Mouse (Mus musculus) ZHBTc4 (cell line): ENCODE measurements around the gene Tfr2.
"Not testable (repeated sequence)": the region's sequence is repeated elsewhere in the genome, so short reads cannot be mapped to it uniquely, and the experiment has no call there.

Source experiments
- DNase-seq: peaks from one replicate; pipeline ENCODE4 v3.0.0-alpha.2; 2011; ENCODE audit warnings: low read depth, low spot score

Tfr2 gene

DNA sequence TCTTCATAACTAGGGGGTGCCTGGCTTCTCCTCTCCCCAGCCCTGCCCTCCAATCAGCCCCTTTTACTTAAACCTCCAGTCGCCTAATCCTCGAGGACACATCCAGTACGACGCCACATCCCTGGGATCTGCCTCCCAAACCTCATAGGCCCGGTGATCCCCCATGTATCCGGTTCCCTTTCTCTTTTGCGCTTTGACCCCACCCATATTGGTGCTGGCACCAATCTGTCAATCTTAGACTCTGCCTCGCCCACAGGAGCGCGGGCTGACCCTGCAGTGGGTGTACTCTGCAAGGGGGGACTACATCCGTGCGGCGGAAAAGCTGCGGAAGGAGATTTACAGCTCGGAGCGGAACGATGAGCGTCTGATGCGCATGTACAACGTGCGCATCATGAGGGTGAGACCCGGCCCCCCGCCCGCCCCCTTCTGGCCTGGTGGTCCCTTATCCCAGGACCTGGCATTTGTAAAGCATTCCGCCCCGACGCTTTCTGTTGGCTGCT lies 14.1 kb downstream of the Tfr2 start:
- DNase-seq = peak; percentile 40

DNA sequence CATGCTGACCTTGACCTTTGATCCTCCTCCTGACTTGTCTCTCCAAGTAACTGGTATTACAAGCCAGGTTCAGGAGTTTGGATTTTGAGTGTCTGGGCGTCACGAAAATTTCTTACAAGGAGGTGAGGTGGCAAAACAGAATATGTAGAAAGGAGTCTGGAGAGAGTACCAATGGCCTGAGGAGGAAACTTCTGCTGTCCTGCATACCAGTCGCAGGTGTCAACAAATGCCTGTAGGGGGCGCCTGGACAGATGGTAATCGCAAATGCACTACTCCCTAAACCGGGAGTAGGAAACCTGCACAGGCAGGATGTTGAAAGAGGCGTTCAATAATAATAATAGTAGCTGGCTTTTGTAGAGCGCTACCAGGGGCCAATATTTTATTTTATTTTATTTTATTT lies 15.3 kb downstream of the Tfr2 start:
- DNase-seq = peak; percentile 89

GRCm38 (mm10) chr5:137590507-137590906 lies 20.9 kb downstream of the Tfr2 start:
- no peak for DNase-seq

GRCm38 (mm10) chr5:137595921-137596320 lies 26.3 kb downstream of the Tfr2 start:
- DNase-seq = no peak

DNA sequence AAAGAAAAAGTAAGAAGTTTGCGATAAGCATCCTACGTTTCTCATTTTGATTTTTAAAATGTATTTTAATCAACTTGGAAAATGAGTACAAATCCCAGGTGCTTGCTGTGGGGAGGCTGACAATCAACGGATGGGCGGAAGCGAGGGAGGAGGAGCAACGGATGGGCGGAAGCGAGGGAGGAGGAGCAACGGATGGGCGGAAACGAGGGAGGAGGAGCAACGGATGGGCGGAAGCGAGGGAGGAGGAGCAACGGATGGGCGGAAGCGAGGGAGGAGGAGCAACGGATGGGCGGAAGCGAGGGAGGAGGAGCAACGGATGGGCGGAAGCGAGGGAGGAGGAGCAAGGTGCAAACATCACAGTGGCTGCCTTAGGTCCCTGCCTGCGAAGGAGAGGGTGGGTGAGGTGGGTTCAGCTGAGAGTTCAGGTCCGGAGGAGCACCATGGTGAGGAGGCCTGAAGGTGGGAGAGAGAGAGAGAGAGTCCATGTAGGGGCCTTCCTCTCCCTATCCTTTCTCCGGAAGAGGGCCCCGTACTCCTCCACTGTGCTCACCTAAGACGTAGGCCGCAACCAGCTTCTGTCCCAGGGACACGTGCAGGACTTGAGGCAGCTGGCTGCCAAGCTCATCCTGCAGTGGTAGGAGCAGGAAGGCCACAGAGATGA lies 27.1 kb downstream of the Tfr2 start:
- DNase-seq = peak; percentile 80

GRCm38 (mm10) chr5:137597625-137598024 lies 28.0 kb downstream of the Tfr2 start:
- no peak for DNase-seq

DNA sequence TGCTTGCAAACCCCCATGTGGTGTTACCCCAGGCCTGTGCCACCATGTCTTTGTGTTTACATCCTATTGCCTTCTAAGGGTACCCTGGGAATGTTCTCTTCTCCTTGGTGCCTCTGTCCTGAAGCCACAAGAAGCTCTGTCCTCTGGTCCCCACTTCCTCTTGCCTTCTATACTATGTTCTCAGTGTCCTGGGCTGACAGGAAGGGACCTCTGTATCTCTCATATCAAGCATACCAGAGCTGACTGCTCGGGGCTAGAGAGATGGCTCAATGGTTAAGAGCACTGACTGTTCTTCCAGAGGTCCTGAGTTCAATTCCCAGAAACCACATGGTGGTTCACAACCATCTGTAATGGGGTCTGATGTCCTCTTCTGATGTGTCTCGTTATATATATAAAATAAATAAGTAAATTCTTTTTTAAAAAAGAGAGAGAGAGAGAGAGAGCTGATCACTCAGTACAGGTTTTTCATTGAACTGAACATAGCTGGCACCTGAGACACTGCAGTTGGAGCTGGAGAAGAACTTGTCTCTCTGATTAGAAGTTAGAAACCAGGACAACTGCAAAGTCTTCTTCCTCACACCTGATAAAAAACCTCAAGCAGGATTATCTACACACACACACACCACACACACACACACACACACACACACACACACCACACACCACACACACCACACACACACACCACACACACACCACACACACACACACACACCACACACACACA lies 28.6 kb downstream of the Tfr2 start:
- no peak for DNase-seq

GRCm38 (mm10) chr5:137599600-137599999 lies 30.0 kb downstream of the Tfr2 start:
- no peak for DNase-seq

DNA sequence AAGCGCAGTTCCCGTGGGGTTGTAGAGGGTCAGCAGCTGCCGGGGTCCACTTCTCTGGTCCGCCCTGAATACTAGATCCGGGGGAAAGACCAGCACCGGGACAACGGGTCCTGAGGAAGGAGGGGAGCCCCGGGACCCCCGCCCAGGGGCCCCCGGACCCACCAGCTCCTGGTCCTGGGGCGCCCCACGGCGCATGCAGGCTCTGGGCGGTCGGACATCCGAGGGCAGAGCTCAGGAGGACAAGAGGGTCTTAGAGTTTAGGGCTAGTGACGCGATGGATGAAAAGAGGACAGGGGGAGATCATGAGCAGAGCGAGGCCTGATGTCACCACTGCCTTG lies 30.6 kb downstream of the Tfr2 start:
- DNase-seq = no peak

DNA sequence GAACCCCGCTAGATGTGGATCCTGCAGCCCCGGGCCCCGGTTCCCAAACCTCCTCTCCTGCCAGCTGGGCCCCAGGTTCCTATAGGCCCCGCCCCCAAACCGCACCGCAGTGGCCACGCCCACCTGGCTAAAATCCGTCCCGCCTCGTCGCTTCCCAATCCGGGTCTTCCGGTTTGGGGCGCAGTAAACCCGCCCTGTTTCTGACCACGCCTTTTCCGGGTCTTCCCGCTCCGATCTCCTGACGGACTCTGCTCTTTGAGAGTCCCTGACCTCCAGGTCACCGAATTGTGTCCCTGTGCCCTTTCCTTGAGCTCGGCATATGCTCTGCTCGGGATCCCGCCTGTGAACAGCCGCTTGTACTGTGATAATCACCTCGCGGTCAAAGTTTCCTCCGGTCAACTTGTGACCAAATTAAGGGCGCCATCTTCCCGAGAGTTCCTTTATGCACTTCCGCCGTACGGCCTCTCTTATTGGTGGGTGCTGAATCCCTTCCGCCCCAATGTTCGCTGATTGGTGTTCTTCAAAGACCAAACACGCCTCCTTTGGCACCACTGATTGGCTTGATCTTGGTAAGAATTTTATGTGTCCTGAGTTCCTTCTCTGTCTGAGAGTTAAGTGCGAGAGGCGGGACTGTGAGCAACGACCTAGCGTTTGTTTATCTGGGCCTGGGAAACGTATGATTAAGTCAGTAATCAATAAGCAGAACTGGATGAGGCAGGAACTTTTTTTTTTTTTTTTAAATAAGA lies 31.2 kb downstream of the Tfr2 start, which contains the start of gene Mospd3:
Gene Mospd3 (minus strand): TSS at position 440 of the 746 bp plus-strand sequence.
- DNase-seq = peak; percentile 99

DNA sequence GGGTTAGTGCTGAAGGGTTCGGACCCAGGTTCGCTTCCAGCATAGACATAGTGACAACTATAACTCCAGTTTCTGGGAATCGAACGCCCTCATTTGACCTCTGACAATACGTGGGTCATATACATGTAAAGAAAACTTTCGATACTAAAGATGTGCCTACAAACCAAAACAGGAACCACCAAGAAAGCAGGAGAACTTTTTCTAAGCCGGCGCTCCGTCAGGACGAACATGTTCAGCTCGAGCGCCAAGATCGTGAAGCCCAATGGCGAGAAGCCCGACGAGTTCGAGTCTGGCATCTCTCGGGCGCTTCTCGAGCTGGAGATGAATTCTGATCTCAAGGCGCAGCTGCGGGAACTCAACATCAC lies 31.7 kb downstream of the Tfr2 start:
- DNase-seq = peak; percentile 74

- peak; percentile 84 for DNase-seq
Measured at GRCm38 (mm10) chr5:137607860-137608653, 38.4 kb downstream of the Tfr2 start.

DNA sequence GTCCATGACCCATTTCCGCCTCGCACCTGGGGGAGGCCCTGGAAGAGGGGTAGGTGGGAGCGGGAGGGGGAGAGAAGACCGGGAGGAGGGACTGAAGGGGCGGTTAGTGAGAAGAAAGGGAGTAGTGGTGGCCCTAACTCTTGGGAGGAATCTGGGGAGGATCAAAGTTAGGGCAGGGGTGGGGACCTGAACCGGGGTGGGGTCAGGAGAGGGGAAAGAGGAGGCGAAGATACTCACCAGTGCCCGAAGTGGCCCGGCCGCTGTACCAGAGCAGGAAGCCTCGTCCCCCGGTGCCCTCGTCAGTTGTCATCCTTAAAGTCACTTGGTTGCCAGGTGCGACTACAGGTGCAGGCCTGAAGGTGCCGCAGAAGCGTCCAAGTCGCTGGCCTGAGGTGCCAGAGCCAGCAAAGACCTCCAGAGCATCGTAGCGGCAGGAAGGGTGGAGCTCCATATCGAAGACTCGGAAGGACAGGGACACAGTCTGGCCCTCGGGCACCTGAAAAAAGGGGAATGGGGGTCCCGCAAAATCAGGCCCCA lies 39.1 kb downstream of the Tfr2 start:
- DNase-seq = peak; percentile 45

DNA sequence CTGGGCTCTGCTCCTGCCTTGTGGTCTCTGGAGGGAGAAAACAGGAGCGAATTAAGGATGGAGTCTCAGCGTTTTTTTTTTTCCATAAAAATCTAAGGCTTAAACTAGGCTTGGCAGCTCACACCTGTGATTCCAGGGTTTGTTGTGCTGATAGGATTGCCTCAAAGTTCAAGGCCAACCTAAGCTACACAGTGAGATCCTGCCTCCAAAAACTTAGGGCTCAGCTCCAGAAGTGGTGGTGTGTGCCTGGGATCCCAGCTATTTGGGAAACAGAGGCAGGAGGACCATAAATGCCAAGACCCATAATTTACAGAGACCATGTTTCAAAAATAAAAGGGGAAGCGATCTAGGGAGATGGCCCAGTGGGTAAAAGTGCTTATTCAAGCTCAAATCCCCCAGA lies 39.7 kb downstream of the Tfr2 start:
- no peak for DNase-seq

DNA sequence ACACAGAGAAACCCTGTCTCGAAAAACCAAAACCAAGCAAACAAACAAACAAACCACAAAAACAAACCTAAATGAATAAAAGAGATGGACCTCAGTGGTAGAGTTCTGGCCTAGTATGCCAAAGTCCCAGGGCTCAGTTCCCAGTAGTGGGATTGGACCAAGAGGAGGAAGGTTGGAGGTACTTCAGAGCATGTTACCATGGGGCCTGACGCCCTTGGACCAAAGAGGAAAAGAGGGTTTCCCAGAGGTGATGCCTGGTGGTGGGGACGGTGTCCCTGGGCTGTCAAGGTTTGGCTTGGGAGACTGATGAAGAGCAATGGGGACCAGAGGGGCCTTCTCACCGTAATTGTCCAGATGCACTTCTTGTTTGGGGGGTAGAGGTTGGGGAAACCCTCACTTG lies 40.4 kb downstream of the Tfr2 start:
- no peak for DNase-seq

GRCm38 (mm10) chr5:137610548-137611244 lies 41.1 kb downstream of the Tfr2 start:
- DNase-seq = peak; percentile 88

DNA sequence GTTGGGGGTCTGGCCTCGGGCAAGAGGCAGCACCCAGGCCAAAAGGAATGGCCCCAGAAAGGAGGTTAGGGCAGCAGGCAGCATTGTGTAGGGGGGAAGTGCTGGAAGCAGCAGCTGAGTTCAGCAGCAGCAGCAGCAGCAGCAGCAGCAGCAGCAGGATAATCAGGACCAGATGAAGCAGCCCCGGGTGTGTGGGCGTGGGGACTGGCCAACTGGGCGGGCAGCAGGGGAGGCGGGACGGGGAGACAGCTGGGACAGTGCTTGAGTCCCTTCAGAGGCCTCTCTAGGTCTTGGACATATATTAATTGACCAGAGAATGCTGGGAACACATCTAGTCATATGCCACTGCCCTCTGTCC lies 41.6 kb downstream of the Tfr2 start:
- DNase-seq = no peak

DNA sequence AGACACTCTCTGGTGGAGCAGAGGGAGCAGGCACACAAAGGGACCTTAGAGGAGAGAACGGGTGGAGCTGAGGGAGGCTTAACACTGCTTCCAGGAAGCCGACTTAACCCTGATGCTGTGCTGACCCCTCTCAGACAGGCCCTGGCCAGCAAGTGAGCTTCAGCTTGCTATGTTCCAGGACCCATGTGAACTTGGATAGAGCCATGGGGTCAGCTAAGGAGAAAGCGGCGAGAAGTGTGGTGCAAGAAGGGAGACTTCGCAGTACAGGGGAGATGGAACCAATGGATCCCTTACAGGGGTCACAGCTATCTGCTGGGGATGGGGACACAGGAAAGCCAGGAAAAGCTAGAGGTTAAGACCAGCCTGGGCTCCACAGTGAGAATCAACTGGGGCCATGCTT lies 43.4 kb downstream of the Tfr2 start:
- no peak for DNase-seq

DNA sequence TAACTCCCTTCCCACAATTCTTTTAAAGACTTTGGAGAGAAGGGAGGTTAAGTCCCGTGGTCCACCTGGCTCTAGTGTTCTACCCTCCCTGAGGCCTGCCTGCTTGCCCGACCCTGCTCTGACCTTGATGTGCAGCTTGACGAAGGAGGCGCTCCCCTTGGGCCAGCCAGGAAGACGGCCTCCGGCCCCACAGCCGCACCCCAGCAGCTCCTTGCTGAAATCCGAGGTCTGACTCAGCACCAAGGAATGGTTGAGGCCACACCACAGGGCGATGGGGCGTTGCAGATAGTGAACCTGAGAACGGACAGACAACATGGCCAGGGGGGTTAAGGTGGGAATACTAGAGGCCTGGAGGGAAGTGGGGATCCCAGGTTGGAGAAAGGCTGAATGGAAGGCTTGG lies 43.9 kb downstream of the Tfr2 start, which contains the start of gene Pcolce:
Gene Pcolce (minus strand): TSS at position 235 of the 400 bp plus-strand sequence.
- peak; percentile 74 for DNase-seq

GRCm38 (mm10) chr5:137614921-137615320 lies 45.3 kb downstream of the Tfr2 start:
- DNase-seq = not testable (repeated sequence)

- no peak for DNase-seq
Measured at GRCm38 (mm10) chr5:137615347-137615746, 45.7 kb downstream of the Tfr2 start.
